Mouse (Mus musculus): Measurements from ENCODE around the gene Umad1. TPM values are rescaled to one million over a fixed set of nuclear protein-coding genes. Genes with fewer than 3 reads are reported as not detected.

Gene Umad1
- total RNA-seq, 2 experiments from 2014 or later, result 11.8 to 18.7 TPM

DNA sequence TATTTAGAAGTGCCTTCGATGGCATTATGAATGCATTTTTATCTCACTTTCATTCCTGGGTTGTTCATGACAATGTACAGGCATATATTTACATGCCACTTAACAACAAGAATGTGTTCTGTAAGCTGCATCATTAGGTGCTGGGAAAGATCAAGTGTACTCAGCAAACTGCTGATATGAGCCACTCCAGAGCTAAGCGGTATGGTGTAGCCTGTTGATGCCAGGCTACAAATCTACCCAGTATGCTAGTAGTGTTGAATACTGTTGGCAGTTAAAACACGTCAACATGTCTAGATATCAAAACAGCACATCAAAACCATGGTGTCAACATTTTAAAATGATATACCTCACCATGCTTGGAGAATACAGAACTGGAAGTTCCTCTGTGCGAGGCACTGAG lies 150.8 kb downstream of the Umad1 start:
- ATAC-seq (replicated peaks; ENCODE audit: poor library complexity, severe bottlenecking), result no peak

DNA sequence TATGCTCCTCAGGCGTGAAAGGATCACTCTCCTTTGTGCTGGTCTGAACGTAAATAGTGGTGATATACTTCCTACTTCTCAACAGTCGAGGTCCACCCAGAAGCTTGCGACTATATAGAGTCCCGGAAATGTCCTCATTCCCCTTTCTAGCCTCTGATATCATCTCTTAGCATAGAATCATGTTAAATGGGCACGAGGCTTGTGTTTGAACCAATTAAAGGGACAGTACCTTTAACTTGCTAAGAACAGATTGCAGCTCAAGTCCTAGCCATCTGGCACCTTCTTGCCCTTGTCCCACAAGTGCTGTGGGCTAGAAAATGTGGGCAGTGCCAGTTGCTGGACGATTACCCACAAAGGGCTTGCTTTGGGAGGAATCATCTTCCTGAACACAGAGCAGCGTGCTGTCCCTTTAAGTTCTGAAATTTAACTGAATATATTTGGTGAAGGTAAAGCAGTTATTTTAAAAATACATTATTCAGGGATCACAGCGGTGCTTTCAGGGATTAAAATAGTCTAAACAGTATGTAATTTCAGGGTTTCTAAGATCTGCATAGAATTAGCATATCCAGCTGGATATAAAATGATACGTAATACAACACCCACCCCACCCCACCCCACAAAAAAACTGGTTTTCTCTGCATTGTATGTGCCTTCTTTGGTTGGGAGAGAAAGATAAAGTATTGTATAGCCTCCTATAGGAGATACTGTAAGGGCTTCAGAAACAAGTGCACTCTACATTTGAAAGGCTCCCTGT lies 153.9 kb downstream of the Umad1 start:
- peak; percentile 53 for ATAC-seq (replicated peaks; ENCODE audit: poor library complexity, severe bottlenecking)

DNA sequence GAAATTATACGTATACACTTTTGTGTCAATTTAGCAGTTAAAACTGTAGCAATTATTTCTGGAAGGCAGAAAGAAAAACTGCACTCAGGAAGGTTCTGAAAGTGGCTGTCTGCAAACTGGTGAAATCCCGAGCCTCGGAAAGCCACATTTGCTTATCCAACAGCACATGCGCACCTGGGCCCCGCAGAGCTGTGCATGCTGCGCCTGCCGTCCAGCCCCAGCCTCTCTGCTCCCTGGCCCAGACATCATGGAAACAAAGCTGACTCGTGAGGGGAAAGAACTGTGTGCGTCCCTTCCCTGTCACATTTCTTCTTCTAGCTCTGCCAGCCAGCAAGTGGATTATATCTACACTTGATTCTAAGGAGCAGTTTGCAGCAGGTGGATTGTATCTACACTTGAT lies 154.9 kb downstream of the Umad1 start:
- no peak for ATAC-seq (replicated peaks; ENCODE audit: poor library complexity, severe bottlenecking)

DNA sequence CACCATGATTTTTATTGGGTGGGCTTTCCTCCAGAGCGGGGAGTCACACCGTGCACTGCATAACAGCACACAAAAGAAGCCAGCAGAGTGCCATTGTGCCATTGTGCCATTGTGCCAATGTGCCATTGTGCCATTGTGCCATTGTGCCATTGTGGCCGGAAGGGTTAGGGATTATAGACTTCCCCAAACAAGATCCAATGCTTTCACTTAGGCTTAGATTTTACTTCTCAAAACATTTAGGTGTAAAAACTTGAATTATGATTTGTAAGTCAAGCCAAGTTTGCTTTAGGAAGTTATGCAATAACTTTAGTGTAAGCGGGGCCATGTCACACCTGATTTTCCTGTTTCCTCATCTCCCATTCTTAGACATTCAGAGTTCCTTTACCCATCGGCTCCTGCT lies 156.7 kb downstream of the Umad1 start:
- ATAC-seq (replicated peaks; ENCODE audit: poor library complexity, severe bottlenecking), result 0 out of 2 replicates have a peak, but pooled peaks have one; percentile 35

DNA sequence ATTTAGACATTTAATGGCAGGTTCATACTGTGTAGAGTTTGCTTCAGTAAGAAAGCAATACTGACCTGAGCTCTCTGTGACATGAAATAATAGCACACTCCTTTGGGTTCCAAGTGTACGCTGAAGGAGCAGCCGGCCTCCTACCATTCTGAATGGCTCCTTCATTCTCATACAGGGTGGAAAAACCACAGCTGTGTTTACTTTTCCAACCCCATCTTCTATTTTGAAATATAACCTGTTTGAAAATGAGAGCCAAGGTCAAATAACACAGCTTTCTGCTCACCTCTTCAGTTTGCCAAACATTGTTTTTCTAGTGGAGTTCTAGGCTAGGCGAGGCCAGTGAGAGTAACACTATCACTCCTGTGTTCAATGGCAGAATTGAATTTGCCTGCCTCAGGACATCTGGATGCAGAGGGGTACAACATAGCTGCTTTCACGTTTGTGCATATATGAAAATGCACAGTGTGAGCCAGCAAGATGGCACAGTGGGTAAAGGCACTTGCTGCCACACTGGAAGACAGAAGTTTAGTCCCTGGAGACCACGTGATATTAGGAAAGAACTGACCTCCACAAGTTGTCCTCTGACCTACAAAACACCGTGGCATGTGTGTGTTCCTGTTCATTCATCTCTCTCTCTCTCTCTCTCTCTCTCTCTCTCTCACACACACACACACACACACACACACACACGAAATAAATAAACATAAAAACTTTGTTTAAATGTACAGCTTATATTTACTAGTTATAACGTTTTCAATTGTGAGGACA lies 157.9 kb downstream of the Umad1 start:
- no peak for ATAC-seq (replicated peaks; ENCODE audit: poor library complexity, severe bottlenecking)

DNA sequence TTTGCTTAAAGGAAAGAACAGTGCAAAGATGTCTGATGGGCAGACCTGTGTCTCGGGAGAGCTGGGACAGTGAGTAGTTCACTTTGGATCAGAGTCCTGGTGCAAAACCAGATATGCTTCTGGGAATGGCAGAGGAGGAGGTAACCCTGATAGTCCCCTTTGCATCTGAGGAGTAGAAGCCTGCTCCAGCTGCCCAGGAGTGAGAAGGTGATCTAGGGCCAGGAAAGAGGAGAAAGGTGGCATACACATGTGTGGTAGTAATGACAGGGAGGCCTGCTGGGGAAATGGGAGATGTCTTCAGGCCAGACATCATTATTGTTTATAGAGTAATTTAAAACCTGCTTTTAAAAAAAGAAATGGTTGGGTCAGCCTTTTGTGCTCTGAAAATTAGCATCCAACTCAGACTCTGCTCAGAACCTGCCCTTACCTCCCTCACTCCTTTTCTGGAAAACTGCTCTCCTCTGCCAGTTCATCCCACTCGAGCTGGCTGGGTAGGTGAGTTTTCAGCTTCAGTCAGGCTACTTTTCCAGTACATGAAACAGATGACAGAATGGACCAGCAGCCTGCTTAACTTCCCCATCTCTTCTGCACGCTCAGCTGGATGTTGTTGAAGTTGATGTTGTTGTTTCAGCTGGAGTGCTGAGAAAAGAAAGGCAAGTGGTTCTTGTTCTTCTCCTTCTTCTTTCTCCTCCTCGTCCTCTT lies 160.5 kb downstream of the Umad1 start:
- no peak for ATAC-seq (replicated peaks; ENCODE audit: poor library complexity, severe bottlenecking)

DNA sequence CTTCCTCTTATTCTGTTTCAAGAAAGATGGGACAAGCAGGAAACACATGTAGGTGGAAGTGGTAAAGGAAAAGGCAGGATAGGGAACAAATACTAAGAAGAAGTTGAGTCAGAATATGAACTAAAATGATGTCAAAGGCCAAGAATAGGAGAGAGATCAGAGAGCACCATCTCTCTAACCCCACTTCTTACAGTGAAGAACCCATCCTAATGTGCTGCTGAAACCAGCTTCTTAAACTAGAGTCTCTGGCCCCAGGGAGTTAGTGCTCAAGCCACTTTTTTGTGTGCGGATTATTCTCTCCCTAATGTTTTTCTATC lies 161.1 kb downstream of the Umad1 start:
- ATAC-seq (replicated peaks; ENCODE audit: poor library complexity, severe bottlenecking), result no peak

DNA sequence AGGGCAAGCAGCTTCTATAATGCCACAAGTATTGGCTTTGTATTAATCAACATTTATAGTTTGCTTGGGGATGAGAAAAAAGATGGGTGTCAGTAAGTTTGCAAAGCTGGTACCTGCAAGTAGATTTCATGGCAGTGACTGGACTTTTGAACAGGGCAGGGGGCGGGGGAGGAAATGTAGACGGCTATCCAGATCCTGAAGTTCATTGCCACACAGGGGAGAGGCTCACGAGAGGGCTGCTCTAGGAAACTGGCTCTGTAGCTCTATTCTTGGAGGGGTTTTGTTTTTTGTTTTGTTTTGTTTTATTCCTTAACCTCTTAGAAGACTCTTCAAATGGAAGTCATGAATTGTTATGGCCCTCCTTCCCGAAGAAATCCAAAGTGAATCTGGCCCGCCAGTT lies 162.3 kb downstream of the Umad1 start:
- no peak for ATAC-seq (replicated peaks; ENCODE audit: poor library complexity, severe bottlenecking)

DNA sequence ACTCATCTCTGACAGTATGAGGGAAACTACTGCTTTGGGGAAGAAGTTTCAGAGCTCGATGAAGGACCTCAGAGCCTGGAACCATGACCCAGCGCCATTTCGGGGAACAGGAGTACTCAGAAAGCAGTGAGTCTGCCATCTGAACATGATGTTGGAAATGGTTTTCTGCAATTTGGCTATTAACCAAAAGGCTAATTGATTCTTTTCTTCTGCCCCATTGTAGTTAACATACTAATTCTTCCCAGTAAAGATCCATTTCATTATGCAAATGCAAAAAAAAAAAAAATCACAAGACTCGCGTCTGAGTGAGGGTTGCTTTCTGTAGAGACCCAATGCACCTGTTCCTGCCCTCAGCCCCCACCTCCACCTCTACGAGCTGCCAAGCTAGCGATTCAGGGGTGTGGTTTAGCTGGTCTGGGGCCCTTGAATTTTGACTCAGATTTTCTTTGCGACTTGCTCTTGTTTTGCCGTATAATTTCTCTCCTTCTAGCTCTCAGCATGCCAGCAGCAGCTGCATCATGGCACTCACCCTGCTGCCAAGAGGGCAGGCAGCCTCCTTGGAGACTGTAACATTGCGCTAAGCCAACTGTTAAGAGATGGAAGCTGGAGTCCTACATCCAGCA lies 163.0 kb downstream of the Umad1 start:
- no peak for ATAC-seq (replicated peaks; ENCODE audit: poor library complexity, severe bottlenecking)

DNA sequence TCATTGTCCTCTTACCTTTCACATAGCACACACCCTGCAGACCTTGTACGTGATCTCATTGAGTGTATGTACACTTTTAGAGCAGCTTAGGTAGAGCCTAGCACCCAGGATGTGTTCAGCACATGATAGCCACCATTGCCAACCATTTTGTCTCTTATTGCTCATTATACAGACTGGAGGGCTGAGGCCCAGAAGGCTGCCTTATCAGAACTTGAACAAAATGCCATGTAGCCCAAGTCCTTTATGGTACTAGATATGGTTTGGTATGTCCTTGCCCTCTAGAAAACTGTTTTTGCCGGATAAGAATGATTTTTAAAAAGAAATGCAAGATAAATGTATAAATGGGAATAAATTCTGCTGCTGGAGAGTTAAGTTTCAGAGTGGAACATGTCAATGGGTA lies 164.1 kb downstream of the Umad1 start:
- ATAC-seq (replicated peaks; ENCODE audit: poor library complexity, severe bottlenecking), result no peak

DNA sequence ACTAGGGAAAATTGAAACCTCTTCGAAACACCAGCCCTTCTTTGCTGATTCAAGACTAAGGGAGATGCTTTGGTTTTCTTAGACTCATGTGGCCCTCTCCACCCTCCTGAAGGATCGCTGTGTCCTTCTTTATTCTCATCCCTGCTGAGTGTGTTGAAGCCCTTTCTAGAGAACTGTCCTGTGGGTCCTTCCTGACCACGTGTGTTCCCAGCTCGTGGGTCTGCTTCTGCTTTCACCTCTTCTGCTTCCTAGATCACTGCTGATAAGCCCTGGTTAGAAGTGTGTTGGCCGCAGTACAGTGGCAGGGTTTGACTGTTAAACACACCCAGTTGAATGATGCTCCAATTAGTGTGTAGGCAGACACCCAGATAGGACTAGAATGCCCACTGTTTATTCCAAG lies 168.6 kb downstream of the Umad1 start:
- ATAC-seq (replicated peaks; ENCODE audit: poor library complexity, severe bottlenecking), result peak; percentile 53; the same call in 1 of the 2 replicates

DNA sequence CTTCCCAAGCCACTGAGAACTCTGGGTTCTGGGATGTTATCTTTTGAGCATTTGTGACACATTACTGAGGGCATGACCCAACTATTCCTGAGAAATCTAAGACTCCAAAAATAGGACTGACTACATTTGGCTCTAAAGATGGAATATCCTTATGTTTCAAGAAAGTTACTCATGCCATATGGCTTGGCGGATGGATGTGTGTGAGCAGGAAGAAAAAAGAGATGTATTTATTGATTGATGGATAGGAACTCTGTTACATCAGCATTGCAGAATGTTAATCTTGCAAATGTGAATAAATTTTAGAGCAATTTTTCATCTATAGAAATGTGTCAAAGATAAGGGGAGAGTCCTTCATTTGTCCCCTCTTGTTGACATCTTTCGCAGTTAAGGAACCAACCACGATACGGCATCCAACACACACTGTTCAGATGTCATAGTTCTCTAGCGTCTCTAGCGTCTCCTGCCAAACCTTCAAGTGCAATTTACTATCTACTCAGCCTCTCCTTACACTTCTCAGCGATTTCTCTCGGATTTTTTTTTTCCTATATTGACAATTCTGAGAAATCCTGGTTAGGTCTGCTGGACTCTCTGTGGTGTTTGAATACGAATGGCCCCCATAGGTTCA lies 171.6 kb downstream of the Umad1 start:
- ATAC-seq (replicated peaks; ENCODE audit: poor library complexity, severe bottlenecking), result no peak

DNA sequence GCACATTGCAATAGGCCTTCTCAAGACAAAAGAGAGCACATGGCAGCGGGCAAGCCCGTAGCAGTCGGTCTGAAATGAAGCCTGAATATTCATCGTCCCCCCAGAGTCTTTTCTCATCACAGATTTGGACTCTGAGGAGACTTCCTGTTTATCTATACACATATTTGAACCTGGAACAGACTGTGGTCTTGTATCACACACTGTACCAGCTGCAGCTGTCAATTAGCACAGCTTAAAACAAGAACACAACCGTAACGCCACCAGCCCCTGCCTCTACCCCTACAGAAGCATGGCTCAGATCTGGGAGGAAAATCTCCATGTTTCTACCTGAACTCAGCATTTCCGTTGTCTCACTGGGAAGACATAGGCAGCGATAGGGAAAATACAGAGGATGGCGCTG lies 174.1 kb downstream of the Umad1 start:
- no peak for ATAC-seq (replicated peaks; ENCODE audit: poor library complexity, severe bottlenecking)

DNA sequence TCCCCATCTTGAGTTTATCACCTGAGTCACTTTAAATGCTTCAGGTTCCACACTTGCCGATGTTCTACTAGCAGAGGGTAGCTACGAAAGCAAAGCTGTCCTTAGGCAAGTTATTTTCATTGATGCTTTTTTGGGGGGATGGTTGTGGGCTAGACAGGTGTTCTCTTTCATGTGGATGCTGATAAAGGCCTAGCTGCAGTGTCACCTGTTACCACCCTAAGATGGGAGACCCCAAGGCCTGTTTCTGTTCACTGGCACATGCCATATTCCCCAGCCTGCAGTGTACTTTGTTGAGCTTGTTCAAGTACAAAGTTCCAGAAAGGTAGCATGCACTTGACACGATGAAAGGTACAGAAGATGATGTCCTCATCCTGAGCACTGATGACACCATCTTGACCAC lies 178.8 kb downstream of the Umad1 start:
- no peak for ATAC-seq (replicated peaks; ENCODE audit: poor library complexity, severe bottlenecking)

DNA sequence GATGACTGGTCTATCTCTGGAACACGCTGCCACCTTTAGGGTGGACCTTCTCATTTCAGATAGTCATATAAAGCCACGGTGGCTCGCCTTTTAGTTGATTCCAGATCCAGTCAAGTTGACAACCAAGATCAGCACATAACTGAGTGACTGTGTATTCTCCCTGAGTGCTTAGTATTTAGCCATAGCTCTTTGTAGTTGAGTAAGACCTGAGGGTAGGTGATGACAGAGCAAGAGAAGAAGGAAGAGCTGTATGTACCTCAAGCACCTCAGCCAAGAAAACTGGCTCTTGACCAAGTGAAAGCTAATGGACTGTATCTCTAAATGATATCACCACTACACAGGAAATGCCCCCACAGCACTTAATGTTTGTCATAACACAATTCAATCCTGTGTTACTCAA lies 182.7 kb downstream of the Umad1 start:
- no peak for ATAC-seq (replicated peaks; ENCODE audit: poor library complexity, severe bottlenecking)

DNA sequence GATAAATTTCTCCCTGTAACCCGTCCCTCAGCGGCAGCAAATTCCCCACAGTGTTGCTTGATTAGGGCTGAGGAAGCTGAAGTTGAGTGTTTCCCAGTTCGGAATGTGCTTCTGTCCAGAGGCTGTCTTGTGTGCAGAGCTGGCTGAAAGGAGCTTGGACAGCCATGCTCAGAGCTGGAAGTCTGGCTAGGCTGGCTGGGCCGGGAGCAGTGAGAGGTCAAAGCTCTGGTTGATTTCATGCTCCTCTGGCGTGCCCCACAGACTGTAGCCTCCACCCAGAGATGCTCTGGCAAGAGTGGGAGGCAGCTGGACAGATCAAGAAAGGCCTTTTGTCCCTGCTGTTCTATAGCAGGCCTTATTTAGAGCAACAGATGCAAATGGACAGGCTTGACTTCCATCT lies 187.7 kb downstream of the Umad1 start:
- ATAC-seq (replicated peaks; ENCODE audit: poor library complexity, severe bottlenecking), result no peak

DNA sequence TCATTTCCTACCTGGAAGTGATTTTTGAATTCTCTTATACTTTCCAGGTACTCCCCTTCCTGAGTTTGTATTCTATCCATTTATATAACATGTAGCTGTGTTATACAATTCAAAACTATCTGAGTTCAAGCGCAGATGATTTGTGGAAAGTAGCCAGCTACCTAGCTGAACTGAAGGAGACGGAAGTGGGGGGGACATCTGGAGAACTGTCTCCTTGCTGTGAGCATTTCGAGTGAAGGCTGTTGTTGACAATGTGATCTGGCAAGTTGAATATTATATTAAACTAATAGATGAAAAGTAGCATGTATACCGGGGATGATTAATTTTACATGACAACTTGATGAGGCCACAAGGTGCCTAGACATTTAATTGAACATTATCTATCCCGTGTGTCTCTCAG lies 196.5 kb downstream of the Umad1 start:
- ATAC-seq (replicated peaks; ENCODE audit: poor library complexity, severe bottlenecking), result no peak

DNA sequence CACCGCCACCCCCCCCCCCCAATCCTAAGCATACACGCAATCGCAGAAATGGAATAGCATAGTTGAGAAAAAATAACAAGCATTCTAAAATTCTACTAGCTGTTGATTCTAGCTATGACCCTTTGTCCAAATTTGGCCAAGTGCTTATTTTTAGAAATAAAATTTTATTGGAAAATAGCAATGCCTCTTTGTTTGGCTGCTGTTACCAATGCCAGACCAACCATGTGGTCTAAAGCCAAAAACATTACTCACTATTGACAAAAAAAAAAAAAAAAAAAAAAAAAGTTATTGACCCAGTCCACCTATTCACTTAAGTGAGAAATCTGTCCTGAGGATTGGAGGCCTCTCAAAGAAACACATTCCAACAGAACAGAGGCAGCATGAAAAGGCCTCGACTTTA lies 199.5 kb downstream of the Umad1 start:
- no peak for ATAC-seq (replicated peaks; ENCODE audit: poor library complexity, severe bottlenecking)

DNA sequence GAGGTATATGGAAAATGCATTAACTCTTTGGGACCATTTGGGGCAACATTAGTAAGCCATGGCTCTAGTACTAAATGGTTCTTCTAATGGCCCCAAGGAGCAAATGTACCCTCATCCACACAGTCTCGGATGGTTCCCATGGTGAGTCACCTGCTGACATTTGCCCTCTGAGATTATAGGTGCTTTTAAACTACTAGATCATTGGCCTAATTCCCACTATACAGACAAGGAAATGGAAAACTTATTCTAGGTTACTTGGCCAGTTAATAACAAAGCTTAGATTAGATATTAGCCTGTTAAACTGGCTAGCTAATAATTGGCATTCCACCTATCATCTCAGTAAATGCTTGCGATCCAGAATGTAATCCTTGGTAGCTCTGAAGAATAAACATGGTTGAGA lies 203.4 kb downstream of the Umad1 start:
- ATAC-seq (replicated peaks; ENCODE audit: poor library complexity, severe bottlenecking), result no peak

DNA sequence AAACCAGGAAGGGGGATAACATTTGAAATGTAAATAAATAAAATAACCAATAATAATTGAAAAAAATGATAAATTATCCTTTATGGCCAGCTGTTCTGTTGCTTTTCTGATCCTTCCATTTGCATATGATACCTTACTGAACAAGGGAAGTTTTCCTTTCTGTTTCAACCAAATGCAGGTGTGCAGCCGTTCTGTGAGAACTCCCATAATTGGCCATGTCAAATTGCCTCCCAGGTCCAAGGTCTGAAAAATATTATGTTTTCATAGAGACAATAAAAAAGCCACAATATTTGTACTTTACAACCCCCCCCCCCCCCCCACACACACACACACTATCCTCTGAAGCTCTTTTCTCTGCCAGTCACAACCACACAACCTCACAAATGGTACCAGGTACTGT lies 206.3 kb downstream of the Umad1 start:
- no peak for ATAC-seq (replicated peaks; ENCODE audit: poor library complexity, severe bottlenecking)

DNA sequence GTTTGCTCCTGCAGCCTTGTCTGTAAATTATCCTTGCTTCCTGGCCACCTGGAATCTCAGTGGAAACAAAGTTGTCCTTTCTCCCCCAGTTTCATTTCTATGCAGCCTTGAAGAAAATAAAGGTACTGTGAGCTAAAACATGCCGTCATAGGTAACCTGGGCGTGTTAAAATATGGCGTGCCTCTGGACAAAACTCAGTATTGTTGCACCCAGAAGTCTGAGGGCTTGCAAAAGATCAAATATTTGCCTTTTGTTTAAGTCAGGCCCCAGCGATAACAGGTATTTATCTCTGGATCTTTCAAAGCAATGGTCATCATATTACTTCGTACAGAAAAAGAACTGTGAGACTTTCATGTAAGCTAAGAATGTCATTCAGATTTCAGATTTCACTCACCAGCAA lies 206.9 kb downstream of the Umad1 start:
- ATAC-seq (replicated peaks; ENCODE audit: poor library complexity, severe bottlenecking), result no peak

All from granulocyte monocyte progenitor cell, adult 5-6 weeks (primary cell).